Comparison of ENCODE assay signal across 10 mouse cellular contexts in genomic region chr5:114273693-114274402, GRCm38 (mm10). TPM values are rescaled to one million over a fixed set of nuclear protein-coding genes. Genes with fewer than 3 reads are reported as not detected.
A peak's percentile ranks its signal among the peaks of the same experiment; 100 is the strongest.
DNase-seq lines count a peak whose midpoint lies in the region; ATAC-seq lines count a peak whose summit lies in the region.
"Had no signal": no experiment of that assay in that cellular context is flagged by ENCODE, and none has a peak within 500 bp of the region (broad histone marks: within the 10 kb centered on the region; RNA-seq: fewer than 3 reads in every experiment).

Gene Foxn4 (minus strand): TSS chr5:114273807.

- no peak for DNase-seq in heart, postnatal 4 days
- DNase-seq in embryonic facial prominence, embryonic 10.5 days (ENCODE audit: low spot score) = peak; percentile 67
- DNase-seq in neural tube, embryonic 11.5 days (ENCODE audit: low spot score) = peak; percentile 55
- no peak for DNase-seq in layer of hippocampus, adult 11-12 months (ENCODE audit: low spot score)
- no peak for DNase-seq in cerebellum, postnatal 14 days
- no peak for DNase-seq in layer of hippocampus, postnatal 14 days (ENCODE audit: low spot score in 2 of 2)
- DNase-seq: lung, adult 2 months had no signal

- no peak within 1 kb of the TSS for H3K27ac ChIP-seq in heart, embryonic 16.5 days (ENCODE audit: low read length)
- H3K27ac ChIP-seq in embryonic facial prominence, embryonic 10.5 days (replicated peaks) = peak within 1 kb of the TSS; percentile 51
- no peak within 1 kb of the TSS for H3K27ac ChIP-seq in intestine, embryonic 16.5 days (ENCODE audit: low read length)
- no peak within 1 kb of the TSS for H3K27ac ChIP-seq in neural tube, embryonic 11.5 days (ENCODE audit: low read depth, low read length)

- no peaks in the 10 kb centered on the region for H3K4me1 ChIP-seq in heart, embryonic 16.5 days (ENCODE audit: control insufficient read depth, insufficient read depth, low read length)
- peaks cover 66% of the 10 kb centered on the region for H3K4me1 ChIP-seq in embryonic facial prominence, embryonic 10.5 days
- peaks cover 15% of the 10 kb centered on the region for H3K4me1 ChIP-seq in intestine, embryonic 16.5 days (ENCODE audit: control insufficient read depth, insufficient read depth, low read length)
- H3K4me1 ChIP-seq in neural tube, embryonic 11.5 days (ENCODE audit: control insufficient read depth, insufficient read depth, low read length) = peaks cover 21% of the 10 kb centered on the region

- no peak within 1 kb of the TSS for H3K9ac ChIP-seq in heart, embryonic 16.5 days (ENCODE audit: low read length)
- H3K9ac ChIP-seq in intestine, embryonic 16.5 days (ENCODE audit: low read depth, low read length) = no peak within 1 kb of the TSS
- peak within 1 kb of the TSS; percentile 18 for H3K9ac ChIP-seq in neural tube, embryonic 11.5 days (ENCODE audit: low read length)

- no peaks in the 10 kb centered on the region for H3K9me3 ChIP-seq in heart, embryonic 16.5 days (replicated peaks; ENCODE audit: control insufficient read depth, low read length)
- no peaks in the 10 kb centered on the region for H3K9me3 ChIP-seq in embryonic facial prominence, embryonic 10.5 days
- H3K9me3 ChIP-seq in intestine, embryonic 16.5 days (ENCODE audit: control insufficient read depth, low read length) = no peaks in the 10 kb centered on the region
- no peaks in the 10 kb centered on the region for H3K9me3 ChIP-seq in neural tube, embryonic 11.5 days (ENCODE audit: control insufficient read depth, low read length)

- no peaks in the 10 kb centered on the region for H3K36me3 ChIP-seq in heart, embryonic 16.5 days (ENCODE audit: control insufficient read depth, insufficient read depth)
- H3K36me3 ChIP-seq in embryonic facial prominence, embryonic 10.5 days (replicated peaks) = no peaks in the 10 kb centered on the region
- H3K36me3 ChIP-seq in intestine, embryonic 16.5 days (ENCODE audit: control insufficient read depth, insufficient read depth, low read length) = no peaks in the 10 kb centered on the region
- no peaks in the 10 kb centered on the region for H3K36me3 ChIP-seq in neural tube, embryonic 11.5 days (ENCODE audit: control insufficient read depth, insufficient read depth, low read length)

- H3K27me3 ChIP-seq in heart, embryonic 16.5 days (ENCODE audit: control insufficient read depth, insufficient read depth, low read length) = peaks cover 82% of the 10 kb centered on the region
- peaks cover 100% of the 10 kb centered on the region for H3K27me3 ChIP-seq in embryonic facial prominence, embryonic 10.5 days (replicated peaks; ENCODE audit: low read depth, poor library complexity, severe bottlenecking)
- H3K27me3 ChIP-seq in intestine, embryonic 16.5 days (replicated peaks; ENCODE audit: control insufficient read depth, insufficient read depth, low read length) = peaks cover 63% of the 10 kb centered on the region
- H3K27me3 ChIP-seq in neural tube, embryonic 11.5 days (ENCODE audit: control insufficient read depth, insufficient read depth, low read length) = peaks cover 80% of the 10 kb centered on the region

- 2% methylated on average over 53 of the region's 56 CpGs for WGBS in heart, embryonic 16.5 days
- under 1% methylated on average over 56 of the region's 56 CpGs for WGBS in embryonic facial prominence, embryonic 10.5 days
- under 1% methylated on average over 55 of the region's 56 CpGs for WGBS in intestine, embryonic 16.5 days
- 0% methylated on average over 51 of the region's 56 CpGs for WGBS in neural tube, embryonic 11.5 days

- peak within 1 kb of the TSS; percentile 38 for H3K4me3 ChIP-seq in heart, embryonic 16.5 days (ENCODE audit: low read length)
- peak within 1 kb of the TSS; percentile 62 for H3K4me3 ChIP-seq in embryonic facial prominence, embryonic 10.5 days
- peak within 1 kb of the TSS; percentile 37 for H3K4me3 ChIP-seq in intestine, embryonic 16.5 days (ENCODE audit: low read length)
- H3K4me3 ChIP-seq in neural tube, embryonic 11.5 days (ENCODE audit: low read depth, low read length) = peak within 1 kb of the TSS; percentile 34

- ATAC-seq in heart, embryonic 16.5 days (replicated peaks; ENCODE audit: extremely low read depth, insufficient read depth, low FRiP score) = no peak
- ATAC-seq in intestine, embryonic 16.5 days = no peak
- no peak for ATAC-seq in neural tube, embryonic 11.5 days (ENCODE audit: insufficient read depth, low FRiP score, low TSS enrichment)

- H3K4me2 ChIP-seq in heart, embryonic 16.5 days (ENCODE audit: low read depth, low read length) = peak within 1 kb of the TSS; percentile 56
- peak within 1 kb of the TSS; percentile 58 for H3K4me2 ChIP-seq in intestine, embryonic 16.5 days (ENCODE audit: low read depth, low read length)
- H3K4me2 ChIP-seq in neural tube, embryonic 11.5 days (ENCODE audit: low read depth) = peak within 1 kb of the TSS; percentile 47

RNA-seq across cellular contexts. Expression of gene Foxn4, which starts in this region (rescaled TPM):
- 0.11 and 0.44 TPM in 2 replicates for polyA plus RNA-seq in heart, embryonic 16.5 days (2015; fragmentation: Nextera tagmentation; extraction: Ambion mirVana)
- not detected for total RNA-seq in heart, postnatal 4 days (2021)
- 1.00 and 1.1 TPM in 2 replicates for polyA plus RNA-seq in embryonic facial prominence, embryonic 10.5 days (2016; fragmentation: Nextera tagmentation; extraction: Ambion mirVana)
- polyA plus RNA-seq in intestine, embryonic 16.5 days (2015; fragmentation: Nextera tagmentation; extraction: Ambion mirVana) = not detected in 2 replicates
- 1.7 and 1.9 TPM in 2 replicates for polyA plus RNA-seq in neural tube, embryonic 11.5 days (2014; fragmentation: Nextera tagmentation; extraction: Ambion mirVana)
- under 1 TPM in 1 of 2 experiments, not detected in 1; 0.12 TPM for total RNA-seq in layer of hippocampus, postnatal 14 days (2021)
- total RNA-seq: common myeloid progenitor, adult 5-6 weeks had no signal

Comparison
In these comparisons a context has a peak if more than half of its experiments do, and no peak if none do; other contexts are left out.
1. DNase-seq: peak in embryonic facial prominence, embryonic 10.5 days (single experiment) and neural tube, embryonic 11.5 days (single experiment); none in heart, postnatal 4 days (single experiment), layer of hippocampus, adult 11-12 months (single experiment), cerebellum, postnatal 14 days (0 of 2) and layer of hippocampus, postnatal 14 days (0 of 2).
2. Peak in every context shown above with its lines, with median percentiles within 50 percentile points of each other: H3K4me2 ChIP-seq and H3K4me3 ChIP-seq.